Comparison of ENCODE assay signal across 7 mouse cellular contexts in genomic region chr9:103761647-103762084, GRCm38 (mm10). TPM values are rescaled to one million over a fixed set of nuclear protein-coding genes. Genes with fewer than 3 reads are reported as not detected.
DNase-seq lines count a peak whose midpoint lies in the region; ATAC-seq and TF ChIP-seq lines count a peak whose summit lies in the region.

Gene Tmem108 (minus strand): TSS chr9:103761837.

- TF ChIP-seq CTCF in bone marrow macrophage, adult 2 months (IDR thresholded peaks at IDR 0.05; ENCODE audit: low read depth, low read length) = no peak
- TF ChIP-seq CTCF in embryonic fibroblast, embryonic 13.5 days (IDR thresholded peaks at IDR 0.05; ENCODE audit: borderline replicate concordance, insufficient read depth, low read length) = no peak
- no peak for TF ChIP-seq CTCF in liver, adult 2 months (IDR thresholded peaks at IDR 0.05; ENCODE audit: low read depth, low read length)

- H3K27me3 ChIP-seq in heart, embryonic 14.5 days (ENCODE audit: control insufficient read depth, insufficient read depth, low read length) = no peaks in the 10 kb centered on the region
- peaks cover 12% of the 10 kb centered on the region for H3K27me3 ChIP-seq in liver, adult 2 months (ENCODE audit: control insufficient read depth, insufficient read depth, low read length)
- no peaks in the 10 kb centered on the region for H3K27me3 ChIP-seq in splenic B cell, adult 2 months (ENCODE audit: control insufficient read depth, insufficient read depth, low read length, poor library complexity, severe bottlenecking)

- no peaks in the 10 kb centered on the region for H3K4me1 ChIP-seq in bone marrow macrophage, adult 2 months (ENCODE audit: control insufficient read depth, insufficient read depth, low read length)
- H3K4me1 ChIP-seq in embryonic fibroblast, embryonic 13.5 days (ENCODE audit: control insufficient read depth, insufficient read depth, low read length) = no peaks in the 10 kb centered on the region
- peaks cover 8 to 24% of the 10 kb centered on the region in 2 experiments for H3K4me1 ChIP-seq in heart, embryonic 14.5 days (ENCODE audit: control insufficient read depth in 2 of 2, insufficient read depth in 2 of 2, low read length in 2 of 2)
- peaks cover 4% of the 10 kb centered on the region; the same call in 1 of the 2 replicates for H3K4me1 ChIP-seq in liver, adult 2 months (ENCODE audit: control insufficient read depth, insufficient read depth, low read length)

- under 1% methylated on average over 49 of the region's 51 CpGs for WGBS in heart, embryonic 14.5 days
- under 1% methylated on average over 51 of the region's 51 CpGs for WGBS in liver, adult 2 months

- H3K36me3 ChIP-seq in heart, embryonic 14.5 days (ENCODE audit: control insufficient read depth, insufficient read depth, low read length) = no peaks in the 10 kb centered on the region
- H3K36me3 ChIP-seq in liver, adult 2 months (ENCODE audit: control insufficient read depth, insufficient read depth, low read length) = no peaks in the 10 kb centered on the region
- no peaks in the 10 kb centered on the region for H3K36me3 ChIP-seq in splenic B cell, adult 2 months (ENCODE audit: control insufficient read depth, insufficient read depth, low read length, poor library complexity, severe bottlenecking)

- peak; percentile 93 for DNase-seq in kidney, postnatal 10 days
- DNase-seq in liver, adult 2 months (ENCODE audit: extremely low read depth, low read depth, low spot score) = peak; percentile 28
- peak; percentile 18 to 79 for DNase-seq in natural killer cell, adult 2 months (ENCODE audit: low spot score in 2 of 2)
- peak; percentile 91 for DNase-seq in splenic B cell, adult 2 months (ENCODE audit: low read depth, low spot score)

- H3K9ac ChIP-seq in heart, embryonic 14.5 days (ENCODE audit: low read length) = peak within 1 kb of the TSS; percentile 83
- peak within 1 kb of the TSS; percentile 35 for H3K9ac ChIP-seq in liver, adult 2 months (ENCODE audit: low read depth, low read length)

- peak within 1 kb of the TSS; percentile 12 for H3K4me3 ChIP-seq in bone marrow macrophage, adult 2 months (ENCODE audit: insufficient read depth, low read length)
- H3K4me3 ChIP-seq in embryonic fibroblast, embryonic 13.5 days (ENCODE audit: insufficient read depth, low read length) = peak within 1 kb of the TSS; percentile 64
- H3K4me3 ChIP-seq in heart, embryonic 14.5 days (ENCODE audit: control insufficient read depth in 1 of 2, insufficient read depth in 1 of 2, low read depth in 1 of 2, low read length in 2 of 2) = peak within 1 kb of the TSS; percentile 64
- peak within 1 kb of the TSS; percentile 63 for H3K4me3 ChIP-seq in liver, adult 2 months (ENCODE audit: insufficient read depth, low read depth, low read length)

- ATAC-seq in heart, embryonic 14.5 days (ENCODE audit: insufficient number of reproducible peaks, insufficient read depth, low FRiP score, low read depth) = peak; percentile 94

- no peaks in the 10 kb centered on the region for H3K79me2 ChIP-seq in liver, adult 2 months (ENCODE audit: control insufficient read depth, insufficient read depth, low read length)

- peak within 1 kb of the TSS; percentile 77 for H3K4me2 ChIP-seq in heart, embryonic 14.5 days (ENCODE audit: low read length)

- no peak for TF ChIP-seq POLR2A in bone marrow macrophage, adult 2 months (IDR thresholded peaks at IDR 0.05; ENCODE audit: borderline replicate concordance, low read depth, low read length)
- TF ChIP-seq POLR2A in embryonic fibroblast, embryonic 13.5 days (IDR thresholded peaks at IDR 0.05; ENCODE audit: low read depth, low read length) = no peak
- TF ChIP-seq POLR2A in liver, adult 2 months (IDR thresholded peaks at IDR 0.05; ENCODE audit: extremely low read depth, insufficient read depth, low read length) = no peak

- no peaks in the 10 kb centered on the region for H3K9me3 ChIP-seq in heart, embryonic 14.5 days (ENCODE audit: control insufficient read depth, low read length)

- H3K27ac ChIP-seq in bone marrow macrophage, adult 2 months (ENCODE audit: insufficient read depth, low read depth, low read length) = no peak within 1 kb of the TSS
- H3K27ac ChIP-seq in embryonic fibroblast, embryonic 13.5 days (ENCODE audit: insufficient read depth, low read length) = no peak within 1 kb of the TSS
- peak within 1 kb of the TSS; percentile 13 to 64 for H3K27ac ChIP-seq in heart, embryonic 14.5 days (replicated peaks in 1 of 2; ENCODE audit: control insufficient read depth in 1 of 2, insufficient read depth in 1 of 2, low read depth in 2 of 2, low read length in 2 of 2)
- no peak within 1 kb of the TSS for H3K27ac ChIP-seq in liver, adult 2 months (replicated peaks; ENCODE audit: insufficient read depth, low read depth, low read length)

RNA-seq across cellular contexts. Expression of gene Tmem108, which starts in this region (rescaled TPM):
- polyA plus RNA-seq in bone marrow macrophage, adult 2 months (2012; ENCODE audit: insufficient read depth, insufficient read length, missing spikeins) = 0.19 TPM in 1 of 2 replicates, not detected in the other
- polyA plus RNA-seq in embryonic fibroblast, embryonic 13.5 days (2011; ENCODE audit: insufficient read length, low read depth, missing spikeins) = 1.0 and 2.6 TPM in 2 replicates
- polyA plus RNA-seq in heart, embryonic 14.5 days (2014; fragmentation: Nextera tagmentation; extraction: Ambion mirVana) = 68.3 and 74.3 TPM in 2 replicates
- 0.09 and 0.13 TPM in 2 replicates for total RNA-seq in liver, adult 2 months (2014; rRNA removed)
- polyA plus RNA-seq in liver, adult 2 months (2012; rRNA removed) = 0.21 and 0.40 TPM in 2 replicates

Comparison
In these comparisons a context has a peak if more than half of its experiments do, and no peak if none do; other contexts are left out.
1. RNA of gene Tmem108 (polyA plus RNA-seq): 68.3 to 74.3 TPM in heart, embryonic 14.5 days; 1.0 to 2.6 TPM in embryonic fibroblast, embryonic 13.5 days, 0.21 to 0.40 TPM in liver, adult 2 months and 0.19 TPM in bone marrow macrophage, adult 2 months; every median in the first group is over 10 times any median in the second.
2. Peak in DNase-seq, H3K4me3 ChIP-seq and H3K9ac ChIP-seq in liver, adult 2 months; RNA of the gene not detected or under 1 TPM.
3. H3K27ac ChIP-seq: peak in heart, embryonic 14.5 days (2 of 2); none in bone marrow macrophage, adult 2 months (single experiment), embryonic fibroblast, embryonic 13.5 days (single experiment) and liver, adult 2 months (single experiment).
4. H3K4me3 ChIP-seq: peak in every context shown above with its lines; median percentile 64 in embryonic fibroblast, embryonic 13.5 days; 64 in heart, embryonic 14.5 days; 63 in liver, adult 2 months; 12 in bone marrow macrophage, adult 2 months.
5. DNase-seq: peak in every context shown above with its lines; median percentile 93 in kidney, postnatal 10 days; 91 in splenic B cell, adult 2 months; 48 in natural killer cell, adult 2 months; 28 in liver, adult 2 months.